Mouse (Mus musculus) hindbrain, embryonic 13.5 days (tissue): ENCODE data around the gene Gm42669. TPM values are rescaled to one million over a fixed set of nuclear protein-coding genes. Genes with fewer than 3 reads are reported as not detected.

Source experiments
- ATAC-seq: fragments of 200-750 bp; cut with Nextera tagmentation; 2 replicates; pipeline ENCODE4 v1.8.0; 2017; ENCODE audit warnings: moderate TSS enrichment; ENCODE audit not compliant: low FRiP score
- H3K27ac ChIP-seq: fragments of 300-500 bp; sonication (generic); 2 replicates; pipeline ENCODE4 v1.5.1; 2015; ENCODE audit warnings: inconsistent platforms, mild to moderate bottlenecking, moderate library complexity
- H3K27me3 ChIP-seq: fragments of 300-500 bp; sonication (generic); 2 replicates; pipeline ENCODE4 v1.6.1; 2015; ENCODE audit warnings: mild to moderate bottlenecking, inconsistent platforms
- H3K36me3 ChIP-seq: fragments of 300-500 bp; sonication (generic); 2 replicates; pipeline ENCODE4 v1.6.1; 2015; ENCODE audit warnings: mild to moderate bottlenecking, inconsistent platforms
- H3K4me1 ChIP-seq: fragments of 300-500 bp; sonication (generic); replicated peaks from 2 replicates; pipeline ENCODE4 v1.6.1; 2015; ENCODE audit warnings: inconsistent platforms
- H3K4me2 ChIP-seq: fragments of 300-500 bp; sonication (generic); 2 replicates; pipeline ENCODE4 v1.6.1; 2015; ENCODE audit warnings: inconsistent platforms, mild to moderate bottlenecking, moderate library complexity
- H3K4me3 ChIP-seq: fragments of 300-500 bp; sonication (generic); 2 replicates; pipeline ENCODE4 v1.5.1; 2015; ENCODE audit warnings: mild to moderate bottlenecking, inconsistent platforms
- H3K9ac ChIP-seq: fragments of 300-500 bp; sonication (generic); 2 replicates; pipeline ENCODE4 v1.6.1; 2015; ENCODE audit warnings: mild to moderate bottlenecking, inconsistent platforms
- H3K9me3 ChIP-seq: fragments of 300-500 bp; sonication (generic); 2 replicates; pipeline ENCODE4 v1.6.1; 2016; ENCODE audit warnings: inconsistent platforms
- WGBS: fragments of 180-500 bp; shearing (Covaris S2); methylation state at CpG from one replicate; pipeline ENCODE4 v1.1.7; 2015; 5-methylcytosine and 5-hydroxymethylcytosine counted together
- polyA plus RNA-seq: library from polyadenylated mRNA; unstranded; fragments of >200 nt; fragmentation: Nextera tagmentation; extraction: Ambion mirVana; gene quantifications from 2 replicates; pipeline ENCODE4 v1.2.1, GENCODE M21; 2015

The Gm42669 gene
- polyA plus RNA-seq, 1 experiment from 2014 or later: 0.70 TPM

- peaks cover 3% of the 10 kb centered on the region; the same call in 1 of the 2 replicates for H3K36me3 ChIP-seq
- H3K27me3 ChIP-seq: no peaks in the 10 kb centered on the region
- peak overlapping the region; percentile 69 for H3K9ac ChIP-seq
- H3K27ac ChIP-seq: peak overlapping the region; percentile 89
- peaks cover 16% of the 10 kb centered on the region for H3K4me1 ChIP-seq
- no peaks in the 10 kb centered on the region for H3K9me3 ChIP-seq
- H3K4me2 ChIP-seq: peak overlapping the region; percentile 55
- 38% methylated on average over 10 of the region's 10 CpGs for WGBS
- peak; percentile 96 for ATAC-seq
- H3K4me3 ChIP-seq: peak overlapping the region; percentile 40
These were observed 9.6 kb upstream of the Gm42669 start for GRCm38 (mm10) chr5:107497519-107498501.

- H3K9me3 ChIP-seq: no peaks in the 10 kb centered on the region
- ATAC-seq: no peak
- H3K27me3 ChIP-seq: no peaks in the 10 kb centered on the region
- peak overlapping the region; percentile 58 for H3K9ac ChIP-seq
- H3K27ac ChIP-seq: 0 out of 2 replicates have a peak overlapping the region, but pooled peaks have one; percentile 44
- peak overlapping the region; percentile 40 for H3K4me3 ChIP-seq
- peaks cover 6% of the 10 kb centered on the region for H3K36me3 ChIP-seq
- H3K4me1 ChIP-seq: peaks cover 16% of the 10 kb centered on the region
- 60% methylated on average over 5 of the region's 5 CpGs for WGBS
- H3K4me2 ChIP-seq: peak overlapping the region; percentile 55
These were observed 8.6 kb upstream of the Gm42669 start for GRCm38 (mm10) chr5:107498806-107499310.

- no peak overlapping the region for H3K4me2 ChIP-seq
- H3K4me1 ChIP-seq: peaks cover 16% of the 10 kb centered on the region
- H3K4me3 ChIP-seq: no peak overlapping the region
- WGBS: 83% methylated on average over 5 of the region's 5 CpGs
- H3K36me3 ChIP-seq: peaks cover 15% of the 10 kb centered on the region
- no peak overlapping the region for H3K27ac ChIP-seq
- H3K9me3 ChIP-seq: no peaks in the 10 kb centered on the region
- no peak for ATAC-seq
- no peak overlapping the region for H3K9ac ChIP-seq
- H3K27me3 ChIP-seq: no peaks in the 10 kb centered on the region
These were observed 7.4 kb upstream of the Gm42669 start for GRCm38 (mm10) chr5:107499891-107500535.

GRCm38 (mm10) chr5:107500741-107501140 is 6.7 kb upstream of the Gm42669 start:
- no peaks in the 10 kb centered on the region for H3K27me3 ChIP-seq
- H3K4me1 ChIP-seq: peaks cover 16% of the 10 kb centered on the region
- H3K9me3 ChIP-seq: no peaks in the 10 kb centered on the region
- no peak overlapping the region for H3K4me3 ChIP-seq
- no peak overlapping the region for H3K4me2 ChIP-seq
- H3K36me3 ChIP-seq: peaks cover 22% of the 10 kb centered on the region
- H3K27ac ChIP-seq: no peak overlapping the region
- 88% methylated on average over 1 of the region's 1 CpGs for WGBS
- no peak for ATAC-seq
- no peak overlapping the region for H3K9ac ChIP-seq

DNA sequence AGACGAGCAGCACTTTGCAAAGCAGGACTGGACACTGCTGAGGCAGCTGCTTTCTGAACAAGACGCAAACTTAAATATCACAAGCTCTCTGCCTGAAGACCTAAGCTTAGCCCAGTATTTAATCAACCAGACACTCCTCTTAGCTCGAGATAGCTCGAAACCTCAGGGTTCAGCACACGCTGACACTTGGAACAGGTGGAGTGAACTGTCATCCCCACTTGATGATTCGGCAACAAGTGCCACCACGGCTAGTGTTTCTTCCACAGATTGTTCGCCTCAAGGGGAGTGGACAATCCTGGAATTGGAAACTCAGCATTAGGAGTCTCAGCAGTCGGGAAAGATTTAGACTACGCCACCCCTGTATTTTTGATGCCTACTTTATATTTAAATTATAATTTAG is 3.1 kb downstream of the Gm42669 start:
- no peak for ATAC-seq
- H3K9ac ChIP-seq: no peak overlapping the region

DNA sequence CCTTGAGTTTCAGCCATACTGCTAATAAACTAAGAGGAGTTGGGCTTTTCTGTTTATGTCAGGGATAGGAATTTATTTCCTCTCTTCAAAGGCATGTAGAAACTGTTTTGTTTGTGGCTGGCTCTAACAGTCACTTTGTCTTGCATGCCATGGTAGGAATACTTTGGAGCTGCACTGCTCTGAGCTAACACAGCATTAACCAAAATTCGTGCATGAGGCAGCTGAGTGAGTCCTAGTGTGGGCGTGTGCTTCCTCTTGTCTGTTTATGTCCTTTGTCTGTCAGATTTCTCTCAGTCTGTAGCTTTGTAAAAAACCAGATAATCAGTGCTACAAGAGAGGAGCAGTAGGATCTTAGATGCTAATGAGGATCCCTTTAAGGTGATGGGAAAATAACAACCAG is 3.9 kb downstream of the Gm42669 start:
- Histone ChIP-seq H3K4me3 (no peak overlapping the region), H3K4me2 (no peak overlapping the region), H3K4me1 (no peaks in the 10 kb centered on the region), H3K36me3 (peaks cover 28% of the 10 kb centered on the region), H3K27ac (no peak overlapping the region), H3K9ac (no peak overlapping the region), H3K27me3 (no peaks in the 10 kb centered on the region), H3K9me3 (no peaks in the 10 kb centered on the region)
- 51% methylated on average over 2 of the region's 2 CpGs for WGBS
- no peak for ATAC-seq

More for the DNA sequence above, 3.1 kb downstream of the Gm42669 start:
- peaks cover 35% of the 10 kb centered on the region for H3K36me3 ChIP-seq
- no peak overlapping the region for H3K4me2 ChIP-seq
- H3K27ac ChIP-seq: no peak overlapping the region
- no peaks in the 10 kb centered on the region for H3K9me3 ChIP-seq
- H3K27me3 ChIP-seq: no peaks in the 10 kb centered on the region
- H3K4me1 ChIP-seq: no peaks in the 10 kb centered on the region
- WGBS: 94% methylated on average over 10 of the region's 10 CpGs
- no peak overlapping the region for H3K4me3 ChIP-seq

DNA sequence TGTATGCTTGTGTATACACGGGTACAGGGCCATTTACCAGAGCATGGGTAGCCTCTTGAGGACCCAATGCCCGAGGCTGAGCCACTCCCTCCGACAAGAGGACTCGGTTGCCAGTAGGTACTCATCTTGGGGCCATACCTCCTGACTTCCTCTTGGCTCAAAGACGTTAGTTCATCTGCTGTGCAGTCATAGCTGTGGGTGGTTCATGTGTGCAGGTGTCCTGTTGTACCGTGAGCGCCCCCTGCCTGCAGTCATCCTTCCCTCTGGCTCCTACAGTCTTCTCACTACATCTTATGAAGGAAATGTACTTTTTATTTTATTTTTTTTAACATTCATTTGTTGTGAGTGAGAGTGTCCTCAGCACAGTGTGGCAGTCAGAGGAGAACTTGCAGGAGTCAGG is 6.2 kb downstream of the Gm42669 start:
- no peaks in the 10 kb centered on the region for H3K9me3 ChIP-seq
- WGBS: 55% methylated on average over 7 of the region's 7 CpGs
- 0 out of 2 replicates have a peak, but pooled peaks cover 1% of the 10 kb centered on the region for H3K4me1 ChIP-seq
- no peaks in the 10 kb centered on the region for H3K27me3 ChIP-seq
- no peak for ATAC-seq
- H3K4me2 ChIP-seq: no peak overlapping the region
- peaks cover 9% of the 10 kb centered on the region for H3K36me3 ChIP-seq
- no peak overlapping the region for H3K27ac ChIP-seq
- no peak overlapping the region for H3K4me3 ChIP-seq
- H3K9ac ChIP-seq: no peak overlapping the region

- H3K9me3 ChIP-seq: no peaks in the 10 kb centered on the region
- 0 out of 2 replicates have a peak, but pooled peaks cover 3% of the 10 kb centered on the region for H3K4me1 ChIP-seq
- WGBS: 94% methylated on average over 3 of the region's 3 CpGs
- H3K27me3 ChIP-seq: no peaks in the 10 kb centered on the region
- no peak overlapping the region for H3K4me2 ChIP-seq
- no peak overlapping the region for H3K27ac ChIP-seq
- no peak for ATAC-seq
- H3K36me3 ChIP-seq: peaks cover 2% of the 10 kb centered on the region
- no peak overlapping the region for H3K4me3 ChIP-seq
- H3K9ac ChIP-seq: no peak overlapping the region
These were observed 8.0 kb downstream of the Gm42669 start for GRCm38 (mm10) chr5:107515453-107515852.

GRCm38 (mm10) chr5:107516087-107516486 is 8.7 kb downstream of the Gm42669 start:
- 97% methylated on average over 1 of the region's 1 CpGs for WGBS
- no peaks in the 10 kb centered on the region for H3K27me3 ChIP-seq

GRCm38 (mm10) chr5:107518602-107519001 is 11.2 kb downstream of the Gm42669 start:
- no peaks in the 10 kb centered on the region for H3K36me3 ChIP-seq
- 94% methylated on average over 4 of the region's 4 CpGs for WGBS
- no peak for ATAC-seq
- H3K4me3 ChIP-seq: no peak overlapping the region
- H3K27me3 ChIP-seq: no peaks in the 10 kb centered on the region
- no peak overlapping the region for H3K4me2 ChIP-seq
- H3K27ac ChIP-seq: no peak overlapping the region
- no peaks in the 10 kb centered on the region for H3K9me3 ChIP-seq
- H3K9ac ChIP-seq: no peak overlapping the region
- H3K4me1 ChIP-seq: 0 out of 2 replicates have a peak, but pooled peaks cover 3% of the 10 kb centered on the region

More at GRCm38 (mm10) chr5:107516087-107516486, 8.7 kb downstream of the Gm42669 start:
- no peak overlapping the region for H3K4me2 ChIP-seq
- no peaks in the 10 kb centered on the region for H3K9me3 ChIP-seq
- H3K27ac ChIP-seq: no peak overlapping the region
- H3K4me1 ChIP-seq: 0 out of 2 replicates have a peak, but pooled peaks cover 3% of the 10 kb centered on the region
- H3K9ac ChIP-seq: no peak overlapping the region
- no peaks in the 10 kb centered on the region for H3K36me3 ChIP-seq
- H3K4me3 ChIP-seq: no peak overlapping the region
- ATAC-seq: no peak

DNA sequence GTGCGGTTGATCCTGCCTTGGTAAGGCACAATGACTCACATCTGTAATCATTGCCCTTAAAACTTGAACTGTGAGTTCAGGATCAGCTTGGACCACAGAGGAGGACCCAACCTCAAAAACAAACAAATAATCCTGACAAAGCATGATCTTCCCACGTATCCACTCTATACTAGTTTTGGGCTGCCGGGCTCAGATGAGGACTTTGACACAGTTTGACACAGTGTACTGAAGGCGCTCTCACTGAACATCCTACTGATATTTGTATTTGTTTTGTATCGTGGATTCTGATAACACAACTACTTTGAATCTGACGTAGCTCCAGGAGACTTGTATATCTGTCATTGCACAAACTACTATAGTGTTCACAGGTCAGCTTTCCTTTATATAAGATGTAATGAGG is 14.0 kb downstream of the Gm42669 start:
- ATAC-seq: no peak
- H3K4me1 ChIP-seq: 0 out of 2 replicates have a peak, but pooled peaks cover 3% of the 10 kb centered on the region

GRCm38 (mm10) chr5:107521897-107522296 is 14.5 kb downstream of the Gm42669 start:
- 86% methylated on average over 7 of the region's 7 CpGs for WGBS
- Histone ChIP-seq H3K9ac (no peak overlapping the region), H3K4me2 (no peak overlapping the region), H3K36me3 (no peaks in the 10 kb centered on the region), H3K4me3 (no peak overlapping the region), H3K9me3 (no peaks in the 10 kb centered on the region), H3K4me1 (0 out of 2 replicates have a peak, but pooled peaks cover 3% of the 10 kb centered on the region), H3K27me3 (no peaks in the 10 kb centered on the region), H3K27ac (no peak overlapping the region)
- no peak for ATAC-seq

More for the DNA sequence above, 14.0 kb downstream of the Gm42669 start:
- H3K27ac ChIP-seq: no peak overlapping the region
- H3K4me3 ChIP-seq: no peak overlapping the region
- no peak overlapping the region for H3K9ac ChIP-seq
- no peak overlapping the region for H3K4me2 ChIP-seq
- no peaks in the 10 kb centered on the region for H3K36me3 ChIP-seq
- WGBS: 91% methylated on average over 6 of the region's 6 CpGs
- H3K9me3 ChIP-seq: no peaks in the 10 kb centered on the region
- no peaks in the 10 kb centered on the region for H3K27me3 ChIP-seq
